Mouse (Mus musculus) B cell, adult 62 days (primary cell): Measurements from ENCODE around the gene Btbd35f12. TPM values are rescaled to one million over a fixed set of nuclear protein-coding genes. Genes with fewer than 3 reads are reported as not detected.

ENCODE experiments used
- total RNA-seq: library from RNA; stranded (reverse); gene quantifications from 4 replicates; pipeline ENCODE4 v1.2.4, GENCODE M21; 2023

The Btbd35f12 gene
- not detected in 4 replicates for total RNA-seq

GRCm38 (mm10) chrX:33313079-33313478, at the start of gene Btbd35f12:
TSS of gene Btbd35f12 (plus strand) at chrX:33313379.

Other genes starting within 250 kb of the Btbd35f12 start
- not detected in 4 replicates for gene Spin2-ps6, start 78.5 kb upstream of the Btbd35f12 start, total RNA-seq